Mouse (Mus musculus) layer of hippocampus, postnatal 10 days (tissue): ENCODE measurements around the gene Olfr318. TPM values are rescaled to one million over a fixed set of nuclear protein-coding genes. Genes with fewer than 3 reads are reported as not detected.
"Not testable (repeated sequence)": the region's sequence is repeated elsewhere in the genome, so short reads cannot be mapped to it uniquely, and the experiment has no call there.

ENCODE experiments used
- DNase-seq, 2 experiments: peaks; one replicate each; pipeline ENCODE4 v3.0.0; 2021; ENCODE audit warnings: low spot score in 2 of 2
- long read RNA-seq: library from polyadenylated mRNA; stranded (forward); transcript quantifications from one replicate; pipeline ENCODE4 v2.0.0, GENCODE M21; 2023
- total RNA-seq, 2 experiments: library from RNA; stranded (reverse); gene quantifications; 2 replicates each; pipeline ENCODE4 v1.2.3; 2021

Olfr318 gene
- under 1 TPM in 1 of 2 experiments, not detected in 1; 0.16 TPM for total RNA-seq
- long read RNA-seq = 0 reads

GRCm38 (mm10) chr11:58723914-58724313 is at the start of gene Olfr318:
Olfr318 (minus strand) TSS chr11:58724014.
- DNase-seq = no peak

DNA sequence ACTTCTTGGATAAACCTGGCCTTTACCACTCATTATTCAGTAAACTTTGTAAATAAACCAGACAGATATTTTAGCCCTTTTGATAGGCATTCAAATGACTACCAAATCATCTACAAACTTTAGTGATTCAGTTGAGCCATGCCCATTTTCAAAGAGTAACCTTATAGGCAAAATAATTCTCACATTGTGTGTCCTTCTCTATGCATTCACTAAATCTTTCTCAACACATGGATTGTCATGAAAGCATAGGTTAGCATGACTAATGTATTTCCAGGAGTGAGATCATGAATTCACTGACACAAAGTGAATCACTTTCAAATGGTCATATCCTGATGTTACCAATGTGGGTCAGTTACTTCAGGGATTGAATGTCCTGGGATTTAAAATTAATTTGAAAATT is 49.1 kb upstream of the Olfr318 start, which contains the start of gene Olfr315:
Gene Olfr315, plus strand, starts transcription at position 301 of the 400 bp plus-strand sequence.
- DNase-seq = no peak

DNA sequence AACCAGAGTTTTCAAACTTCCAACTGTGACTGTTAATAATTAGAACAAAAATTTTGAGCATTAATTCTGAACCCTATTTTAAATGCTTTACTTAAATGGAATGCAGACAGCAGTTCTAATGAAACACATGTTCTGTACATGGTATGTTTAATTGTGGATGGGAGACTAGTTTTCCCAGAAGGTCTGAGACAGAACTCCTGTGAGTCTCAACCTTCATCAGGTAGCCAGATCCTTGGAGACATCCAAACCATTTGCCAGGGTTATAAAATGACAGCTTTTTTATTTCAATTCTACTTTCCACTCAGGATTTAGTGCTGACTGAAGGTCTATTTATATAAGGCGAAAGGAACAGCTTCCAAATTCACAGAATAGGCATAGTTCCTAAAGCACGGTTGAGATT is 28.6 kb upstream of the Olfr318 start, which contains the start of gene Olfr316:
Gene Olfr316, plus strand, starts transcription at position 301 of the 400 bp plus-strand sequence.
- no peak for DNase-seq

DNA sequence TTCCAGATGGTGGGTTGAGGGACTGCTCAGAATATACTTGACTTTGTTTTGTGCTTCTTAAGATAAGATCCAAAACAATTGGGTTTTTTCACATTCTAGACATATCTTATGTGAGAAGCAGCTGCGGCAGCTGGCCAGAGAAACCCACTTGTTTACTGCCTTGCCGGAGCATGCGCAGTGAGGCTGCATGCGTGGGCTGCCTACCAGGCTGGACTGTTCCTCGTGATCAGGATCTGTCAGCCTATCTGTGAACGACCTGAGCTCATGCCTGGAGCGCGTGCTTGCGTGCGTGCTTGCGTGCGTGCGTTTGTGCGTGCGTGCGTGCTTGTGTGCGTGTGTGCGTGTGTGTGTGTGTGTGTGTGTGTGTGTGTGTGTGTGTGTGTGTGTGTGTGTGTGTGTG is 27.3 kb upstream of the Olfr318 start:
- peak in 1 of 2 experiments; percentile 16 for DNase-seq

DNA sequence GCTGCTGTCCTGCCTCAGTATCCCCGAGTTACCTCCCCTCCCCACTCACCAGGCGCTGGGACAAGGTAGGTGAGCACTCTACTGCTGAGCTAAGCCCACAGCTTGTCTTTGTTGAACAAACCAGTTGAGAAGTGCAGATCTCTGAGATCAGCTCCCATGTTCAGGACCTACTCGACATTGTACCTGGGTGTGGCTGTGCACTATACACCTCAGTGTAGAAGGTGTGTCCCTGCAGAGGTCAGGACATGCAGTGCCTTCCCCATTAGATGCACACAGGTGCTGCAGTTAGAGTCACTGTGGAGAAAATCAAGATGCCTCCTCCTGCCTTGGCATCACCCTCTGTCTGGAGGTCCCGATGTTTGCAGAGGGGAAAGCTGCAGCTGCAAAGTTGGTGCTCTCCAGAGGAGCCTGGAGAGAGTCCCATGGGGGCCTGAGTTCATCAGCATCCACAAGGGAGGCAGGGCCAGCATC is 15.0 kb upstream of the Olfr318 start, which contains the start of gene Olfr317:
Gene Olfr317, minus strand, starts transcription at position 421 of the 471 bp plus-strand sequence.
- no peak for DNase-seq

- peak; percentile 39 to 45 for DNase-seq
These were observed 9.6 kb upstream of the Olfr318 start for GRCm38 (mm10) chr11:58733372-58733771.

DNA sequence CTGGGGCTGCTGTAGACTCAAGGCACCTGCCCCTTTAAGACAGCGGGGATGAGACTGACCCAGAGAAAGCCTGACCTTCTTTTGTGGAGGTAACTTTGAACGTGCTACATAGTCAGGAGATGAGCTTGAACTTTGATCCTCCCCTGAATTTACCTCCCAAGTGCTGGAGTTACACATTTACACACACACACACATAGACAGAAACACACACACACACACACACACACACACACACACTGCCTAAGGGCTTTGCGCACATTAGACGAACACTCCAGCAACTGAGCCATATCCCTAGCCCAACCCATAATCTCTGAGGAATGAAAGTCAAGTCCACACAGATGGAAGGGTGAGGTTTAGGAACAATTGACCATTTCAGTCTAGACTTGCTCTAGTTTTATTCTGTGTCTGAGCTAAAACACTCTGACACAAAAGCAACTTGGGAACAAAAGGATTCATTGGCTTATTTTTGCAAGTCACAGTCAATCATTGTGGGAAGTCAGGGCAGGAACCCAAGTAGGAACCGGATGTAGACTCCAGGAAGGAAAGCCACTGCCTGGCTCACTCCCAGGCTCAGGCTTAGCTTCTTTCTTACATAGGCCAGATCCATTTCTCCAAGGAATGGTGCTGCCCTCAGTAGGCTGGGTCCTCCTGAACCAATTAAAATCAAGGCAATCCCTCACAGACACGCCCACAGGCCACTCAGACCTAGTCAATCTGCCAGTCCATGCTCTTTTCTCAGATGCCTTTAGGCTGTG is 4.3 kb upstream of the Olfr318 start:
- not testable (repeated sequence) for DNase-seq

DNA sequence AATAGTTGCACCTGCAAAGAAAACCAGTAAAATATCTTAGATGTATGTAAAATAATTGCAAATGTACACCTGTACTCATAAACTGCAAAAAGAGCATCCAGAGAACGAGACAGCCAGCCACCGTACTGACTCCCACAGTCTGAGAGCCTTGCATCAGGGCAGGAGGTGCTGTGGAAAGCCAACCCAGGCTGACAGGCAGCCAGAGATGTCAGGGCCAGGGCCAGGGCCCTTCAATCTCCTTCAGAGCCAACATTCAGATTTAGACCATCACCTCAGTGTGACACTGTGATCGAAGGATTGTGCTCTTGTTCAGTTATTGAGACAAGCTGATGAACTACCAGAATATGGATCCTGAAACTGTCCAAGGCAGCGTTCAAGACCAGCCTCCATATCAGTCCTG is 4.1 kb downstream of the Olfr318 start:
- DNase-seq = no peak

- DNase-seq = not testable (repeated sequence)
These were observed 6.1 kb downstream of the Olfr318 start for GRCm38 (mm10) chr11:58717723-58718122.

DNA sequence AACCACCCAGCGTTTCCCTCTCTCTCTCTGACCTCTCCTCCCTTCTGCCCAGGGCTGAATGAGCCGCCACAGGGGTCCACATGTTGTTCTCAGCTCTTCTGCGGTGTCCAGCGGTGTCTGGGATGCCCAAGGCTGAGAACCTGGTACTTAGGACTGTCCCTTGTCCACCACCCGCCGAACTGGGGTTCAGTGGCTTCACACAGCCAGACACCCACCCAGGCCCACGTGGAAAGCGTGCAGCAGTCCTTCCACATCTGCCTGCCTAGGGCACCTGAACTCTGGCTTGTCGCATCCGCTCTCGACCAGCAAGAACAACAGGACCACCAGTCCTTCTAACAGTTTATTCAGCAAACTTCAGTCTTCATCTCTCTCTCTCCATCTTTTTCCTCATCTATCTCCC is 14.7 kb downstream of the Olfr318 start:
- DNase-seq = no peak

- DNase-seq = no peak
These were observed 25.0 kb downstream of the Olfr318 start, which contains the start of gene Olfr319 for GRCm38 (mm10) chr11:58698862-58699261. Olfr319 (plus strand) TSS chr11:58699162.

DNA sequence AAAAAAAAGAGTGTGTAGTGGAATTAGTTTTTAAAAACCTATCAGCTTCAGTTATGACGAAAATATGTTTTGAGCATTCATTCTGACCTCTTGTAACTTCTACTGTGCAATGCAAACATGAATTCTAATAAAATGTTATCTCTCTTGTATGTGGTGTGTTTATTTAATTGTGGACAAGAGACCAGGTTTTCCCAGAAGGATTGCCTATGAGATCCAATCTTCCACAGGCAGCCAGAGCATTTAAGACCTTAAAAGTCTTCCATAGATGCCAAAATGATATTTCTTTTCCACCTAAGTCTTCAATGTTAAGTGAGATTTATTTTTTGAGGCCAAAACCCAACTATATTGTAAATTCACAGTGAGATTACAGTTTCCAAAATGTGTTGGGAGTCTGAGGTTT is 43.0 kb downstream of the Olfr318 start, which contains the start of gene Olfr320:
Gene Olfr320, plus strand, starts transcription at position 301 of the 400 bp plus-strand sequence.
- DNase-seq = no peak

DNA sequence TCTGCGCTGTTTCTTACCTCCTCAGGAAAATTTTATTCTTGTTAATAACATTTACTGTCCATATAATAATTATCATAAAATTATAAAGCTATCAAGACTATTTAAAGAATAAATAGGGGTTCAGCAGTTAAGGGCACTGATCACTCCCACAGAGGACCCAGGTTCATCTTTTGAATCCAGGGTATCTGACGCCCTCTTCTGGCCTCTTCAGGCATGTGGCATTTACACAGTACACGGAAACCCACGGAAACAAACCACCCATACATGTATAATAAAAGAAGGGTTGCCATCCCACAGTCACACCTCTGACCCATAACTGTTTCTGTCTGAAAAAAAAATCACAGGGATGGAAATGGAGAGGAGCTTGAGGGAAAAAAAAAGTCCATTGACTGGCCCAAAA is 52.0 kb downstream of the Olfr318 start:
- DNase-seq = no peak

DNA sequence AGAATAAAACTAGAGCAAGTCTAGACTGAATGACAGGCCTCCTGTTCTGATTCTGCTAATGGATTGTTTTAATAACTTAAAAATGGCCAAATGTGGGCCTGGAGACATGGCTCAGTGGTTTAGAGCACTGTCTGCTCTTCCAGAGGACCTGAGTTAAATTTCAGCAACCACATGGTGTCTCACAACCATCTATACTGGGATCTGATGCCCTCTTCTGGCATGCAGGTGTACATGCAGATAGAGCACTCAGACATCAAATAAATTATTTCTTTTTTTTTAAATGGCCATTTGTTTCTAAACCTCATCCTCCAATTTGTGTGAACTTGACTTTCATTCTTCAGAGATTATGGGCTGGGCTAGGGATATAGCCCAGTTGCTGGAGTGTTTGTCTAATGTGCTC is 54.6 kb downstream of the Olfr318 start:
- no peak for DNase-seq

Other genes starting within 250 kb of the Olfr318 start
- not detected for gene Olfr332, start 231.5 kb downstream of the Olfr318 start, total RNA-seq
- not detected for gene Olfr331, start 221.4 kb downstream of the Olfr318 start, total RNA-seq
- gene Olfr330, start 189.2 kb downstream of the Olfr318 start, total RNA-seq = not detected
- gene Olfr329-ps, start 177.6 kb downstream of the Olfr318 start, total RNA-seq = not detected
- under 1 TPM; 0.11 to 0.23 TPM for gene Olfr328, start 168.4 kb downstream of the Olfr318 start, total RNA-seq
- not detected for gene Olfr224, start 153.5 kb downstream of the Olfr318 start, total RNA-seq
- not detected for gene Olfr325, start 146.3 kb downstream of the Olfr318 start, total RNA-seq
- gene Olfr324, start 128.9 kb downstream of the Olfr318 start, total RNA-seq = not detected
- gene 2210407C18Rik, start 107.9 kb downstream of the Olfr318 start, total RNA-seq = not detected
- not detected for gene Olfr323, start 93.5 kb downstream of the Olfr318 start, total RNA-seq
- under 1 TPM in 1 of 2 experiments, not detected in 1; 0.20 TPM for gene Trim58, start 83.5 kb downstream of the Olfr318 start, total RNA-seq
- gene Olfr322, start 65.2 kb downstream of the Olfr318 start, total RNA-seq = not detected
- gene Olfr320, start 42.9 kb downstream of the Olfr318 start, total RNA-seq = not detected
- gene Olfr319, start 24.9 kb downstream of the Olfr318 start, total RNA-seq = not detected
- under 1 TPM in 1 of 2 experiments, not detected in 1; 0.49 TPM for gene Olfr317, start 15.2 kb upstream of the Olfr318 start, total RNA-seq
- gene Olfr316, start 28.7 kb upstream of the Olfr318 start, total RNA-seq = under 1 TPM; 0.25 to 0.32 TPM
- not detected for gene Olfr315, start 49.2 kb upstream of the Olfr318 start, total RNA-seq
- not detected for gene Olfr314, start 58.9 kb upstream of the Olfr318 start, total RNA-seq
- 1 to 10 TPM; 5.3 to 6.9 TPM for gene Fam183b, start 77.9 kb upstream of the Olfr318 start, total RNA-seq
- gene Olfr313, start 91.0 kb upstream of the Olfr318 start, total RNA-seq = not detected
- not detected for gene Olfr312, start 105.2 kb upstream of the Olfr318 start, total RNA-seq
- not detected for gene Olfr311, start 115.2 kb upstream of the Olfr318 start, total RNA-seq
- 10 to 100 TPM; 16.2 to 17.7 TPM for gene Gm12258, start 123.1 kb upstream of the Olfr318 start, total RNA-seq
- 10 to 100 TPM in 1 of 2 experiments, 1 to 10 TPM in 1; 6.6 to 11.7 TPM for gene 2810021J22Rik, start 143.2 kb upstream of the Olfr318 start, total RNA-seq
- 10 to 100 TPM in 1 of 2 experiments, 1 to 10 TPM in 1; 9.9 to 10.1 TPM for gene Zfp39, start 180.2 kb upstream of the Olfr318 start, total RNA-seq
- under 1 TPM in 1 of 2 experiments, not detected in 1; 0.22 TPM for gene Btnl10, start 193.9 kb upstream of the Olfr318 start, total RNA-seq
- gene Rnf187, start 214.9 kb upstream of the Olfr318 start, total RNA-seq = 100 to 1,000 TPM; 453 to 458 TPM
- 100 to 1,000 TPM; 146 to 155 TPM for gene Hist3h2ba, start 224.9 kb upstream of the Olfr318 start, total RNA-seq
- gene Hist3h2a, start 230.7 kb upstream of the Olfr318 start, total RNA-seq = 10 to 100 TPM; 59.3 to 61.6 TPM
- 1 to 10 TPM; 2.9 to 3.7 TPM for gene Trim17, start 230.7 kb upstream of the Olfr318 start, total RNA-seq